Mouse (Mus musculus) heart, postnatal 4 days (tissue): ENCODE results near the gene Fam178b. TPM values are rescaled to one million over a fixed set of nuclear protein-coding genes. Genes with fewer than 3 reads are reported as not detected.
A peak's percentile ranks its signal among the peaks of the same experiment; 100 is the strongest.

Source experiments
- DNase-seq: peaks from one replicate; pipeline ENCODE4 v3.0.0; 2021
- total RNA-seq, 2 experiments: library from RNA; stranded (reverse); gene quantifications; 2 replicates each; pipeline ENCODE4 v1.2.3; 2021

Fam178b gene
- under 1 TPM; 0.54 to 0.79 TPM for total RNA-seq

DNA sequence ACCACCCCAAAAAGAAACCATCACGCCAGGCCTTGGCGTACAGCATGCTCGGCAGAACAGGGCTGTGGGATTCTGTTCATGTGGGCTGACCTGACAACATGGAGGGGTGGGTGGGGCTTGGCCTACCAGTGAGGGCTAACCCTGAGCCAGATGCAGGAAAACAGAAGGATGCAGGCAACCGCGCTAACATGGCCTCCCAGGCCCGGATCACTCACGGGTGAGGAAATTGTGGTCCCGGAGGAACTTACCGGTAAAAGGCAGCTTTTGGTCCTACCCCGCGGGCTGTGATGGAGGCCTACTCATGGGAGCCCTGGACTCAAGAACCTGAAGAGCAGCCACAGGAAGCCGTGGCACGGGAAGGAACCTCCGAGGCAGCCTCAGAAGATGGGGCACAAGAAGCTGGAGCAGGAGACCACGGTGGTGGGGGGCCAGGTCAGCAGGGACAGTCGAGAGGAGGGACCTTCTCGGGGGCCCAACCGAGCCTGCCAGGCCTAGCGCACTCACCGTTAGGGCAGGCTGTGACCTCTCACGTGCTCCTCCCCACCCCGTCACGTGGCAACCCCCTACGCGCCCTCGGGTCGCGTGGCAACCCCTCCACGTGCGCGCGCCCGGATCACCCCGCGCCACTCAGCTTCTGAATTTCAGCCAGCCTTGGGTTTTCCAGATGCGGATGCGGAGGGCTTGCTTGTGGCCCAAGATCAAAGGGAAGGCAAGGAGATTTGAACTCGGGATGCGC, at the start of gene Fam178b:
Gene Fam178b, minus strand, starts transcription at position 564 of the 736 bp plus-strand sequence.
- no peak for DNase-seq

DNA sequence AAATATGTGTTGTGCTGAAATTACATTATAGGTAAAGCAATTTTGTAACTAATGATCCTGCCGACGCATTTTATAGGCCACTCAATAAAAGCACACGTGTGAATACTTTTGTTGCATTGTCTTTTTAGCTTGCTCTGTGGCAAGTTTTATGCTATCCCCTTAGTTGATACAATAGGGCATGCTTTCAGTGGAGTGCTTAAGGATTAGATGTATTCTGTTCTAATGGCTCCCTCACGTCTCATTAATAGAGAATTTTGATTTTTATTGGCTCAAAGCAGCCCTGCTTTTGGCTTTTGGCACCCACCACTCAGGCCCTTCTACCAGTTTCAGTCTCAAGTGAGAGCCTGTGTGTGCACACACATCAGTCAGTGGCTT, 41.1 kb upstream of the Fam178b start:
- no peak for DNase-seq

DNA sequence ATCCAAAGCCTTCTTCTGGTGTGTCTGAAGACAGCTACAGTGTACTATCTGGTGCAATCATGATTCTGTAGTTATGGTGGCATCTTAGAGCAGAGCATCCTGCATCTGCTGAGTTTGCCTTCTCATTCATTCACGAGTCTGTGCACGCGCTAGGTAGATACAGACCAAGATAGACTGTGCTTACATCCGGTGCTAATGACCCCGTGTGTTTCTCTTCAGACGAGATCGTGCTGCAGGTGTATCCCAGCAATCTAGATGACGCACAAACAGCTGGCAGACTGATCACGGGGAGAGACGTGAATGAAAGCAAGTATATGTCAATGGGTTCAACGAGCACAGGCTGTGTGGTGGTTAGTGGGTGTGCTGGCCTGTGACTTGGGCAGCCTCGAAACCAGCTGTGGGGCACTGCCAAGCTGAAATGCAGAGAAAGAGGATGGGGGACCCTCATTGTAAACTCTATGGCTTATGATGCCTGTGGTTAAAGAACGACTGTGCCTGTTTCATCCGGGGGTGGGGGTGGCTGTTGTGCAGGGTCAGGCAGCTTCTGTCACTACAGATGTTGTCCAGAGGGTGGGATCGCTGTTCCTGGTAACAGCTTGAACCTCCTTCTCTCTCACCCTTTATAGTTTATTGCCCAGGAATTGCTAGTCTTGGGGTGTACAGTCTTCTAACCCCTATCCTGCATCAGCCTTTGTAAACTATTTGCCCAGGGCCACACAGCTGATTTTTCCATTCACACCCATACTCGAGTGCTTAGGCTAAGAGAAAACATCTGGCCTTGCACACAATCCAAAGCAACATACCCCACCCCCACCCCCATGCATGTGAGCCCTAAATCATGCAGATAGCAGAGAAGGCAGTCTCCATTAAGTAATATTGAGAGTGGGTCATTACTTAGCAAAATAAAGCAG, 40.4 kb upstream of the Fam178b start:
- no peak for DNase-seq

DNA sequence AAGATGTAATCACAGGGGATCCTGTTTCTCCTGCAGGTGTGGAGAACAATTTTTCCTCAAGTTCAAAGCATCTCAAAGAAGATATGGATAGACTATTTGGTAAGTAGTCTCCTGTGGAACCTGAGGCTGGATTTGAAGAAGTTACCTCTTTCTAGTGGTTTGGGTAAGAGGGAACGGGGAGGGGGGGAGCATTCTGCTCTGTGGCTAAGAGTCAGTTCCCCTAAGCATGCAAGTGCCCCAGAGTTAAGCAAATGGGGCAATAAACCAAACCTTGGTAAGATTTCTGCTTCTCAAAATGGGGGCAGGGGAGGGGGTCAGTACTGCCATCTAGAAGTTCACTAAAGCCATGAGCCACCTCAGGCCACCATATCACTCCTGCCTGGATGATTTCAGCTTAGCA, 35.8 kb upstream of the Fam178b start:
- DNase-seq, result no peak

DNA sequence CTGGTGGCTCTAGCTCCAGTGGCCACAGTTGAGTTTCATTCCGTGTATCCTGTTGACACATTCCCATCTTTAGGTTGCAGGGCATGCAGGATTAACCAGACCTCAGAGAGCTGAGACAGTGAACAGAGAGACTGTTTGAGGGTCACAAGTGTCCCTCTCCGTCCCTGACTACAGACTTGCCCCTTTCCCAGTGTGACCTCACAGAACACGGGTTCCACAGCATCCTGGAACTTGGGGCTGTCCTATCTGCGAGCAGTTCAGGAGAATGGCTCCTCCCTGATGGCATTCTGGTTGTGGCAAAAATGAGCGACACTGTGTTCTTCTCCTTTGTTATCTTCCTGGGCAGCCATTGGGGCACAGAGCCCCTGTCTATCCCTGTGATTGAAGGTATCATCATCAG, 31.3 kb upstream of the Fam178b start, which contains the start of gene Actr1b:
Gene Actr1b, minus strand, starts transcription at position 112 of the 400 bp plus-strand sequence.
- no peak for DNase-seq

DNA sequence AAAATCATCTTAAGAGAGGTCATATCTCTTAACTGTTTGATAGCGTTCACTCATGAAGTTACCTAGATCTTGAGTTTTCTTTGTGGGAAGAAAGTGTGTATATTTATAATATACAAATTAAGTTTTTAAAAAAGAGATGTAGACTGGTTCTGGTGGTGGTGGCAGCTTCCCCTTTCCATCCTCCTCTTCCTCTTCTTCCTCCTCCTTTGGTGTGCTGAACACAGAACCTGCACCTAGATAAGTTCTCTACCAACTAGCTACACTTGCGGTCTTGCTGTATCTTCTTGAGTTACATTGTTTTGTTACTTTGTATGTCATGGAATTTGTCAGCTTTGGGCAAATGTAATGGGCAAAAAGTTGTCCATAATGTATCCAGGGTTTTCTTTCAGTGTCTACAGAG, 28.1 kb upstream of the Fam178b start:
- DNase-seq, result no peak

DNA sequence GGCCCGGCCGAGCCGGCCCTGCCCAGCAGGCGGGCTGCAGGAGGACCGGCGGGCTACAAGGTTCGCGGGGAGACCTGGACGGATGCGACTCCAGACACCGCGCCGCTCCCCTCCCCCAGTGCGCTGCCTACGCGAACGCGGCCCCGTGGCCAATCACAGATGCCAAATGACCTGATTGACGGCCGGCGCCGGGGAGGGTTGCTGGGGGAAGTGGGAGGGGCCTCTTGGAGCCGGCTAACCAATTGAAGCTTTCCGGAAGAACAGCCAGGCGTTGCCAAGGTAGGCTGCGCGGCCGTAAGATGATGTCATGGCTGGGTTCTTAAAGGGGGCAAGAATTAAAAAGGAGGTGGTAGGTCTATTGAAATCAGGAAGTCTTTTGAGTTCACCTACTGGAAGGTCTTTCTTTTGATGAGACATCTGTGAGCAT, 26.9 kb upstream of the Fam178b start, which contains the start of gene 4933424G06Rik:
Gene 4933424G06Rik, plus strand, starts transcription at position 296 of the 427 bp plus-strand sequence.
- peak; percentile 98 for DNase-seq

DNA sequence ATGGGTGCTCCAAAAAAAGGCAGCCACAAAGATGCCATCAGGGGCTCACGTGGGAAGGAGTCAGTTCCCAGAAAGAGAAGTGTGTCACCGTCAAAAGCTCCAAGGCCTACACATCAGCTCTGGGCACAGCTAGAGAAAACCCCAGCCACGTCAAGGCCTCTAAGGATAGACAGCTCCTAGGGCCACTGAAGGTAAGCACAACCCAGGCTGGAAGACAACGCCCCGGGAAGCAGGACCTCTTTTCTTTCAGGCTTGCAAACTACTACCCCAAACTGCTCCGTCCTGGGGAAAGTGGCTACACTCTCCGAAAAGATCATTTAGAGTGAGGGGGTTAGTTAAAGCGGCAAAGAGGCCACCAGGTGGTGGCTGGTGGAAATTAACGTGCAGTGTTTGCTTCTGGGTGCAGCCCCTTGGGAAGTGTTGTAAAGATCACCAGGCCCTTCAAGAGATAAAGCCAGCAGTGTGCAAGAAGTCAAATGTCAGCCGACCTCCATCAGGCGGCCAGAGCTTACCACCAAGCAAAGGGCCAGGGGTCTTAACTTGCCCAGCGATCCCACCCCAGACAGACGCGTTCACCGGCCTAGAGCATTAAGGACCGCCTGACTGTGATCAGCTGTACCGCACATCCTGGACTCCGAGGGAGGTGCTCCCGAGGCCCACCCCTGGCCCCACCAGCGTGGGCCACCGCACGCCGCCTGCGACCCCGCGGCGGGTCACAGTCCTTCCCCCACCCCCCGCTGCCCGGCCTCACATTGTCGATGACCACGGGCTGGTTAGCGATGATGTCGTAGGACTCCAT, 26.3 kb upstream of the Fam178b start:
- DNase-seq, result peak; percentile 35

DNA sequence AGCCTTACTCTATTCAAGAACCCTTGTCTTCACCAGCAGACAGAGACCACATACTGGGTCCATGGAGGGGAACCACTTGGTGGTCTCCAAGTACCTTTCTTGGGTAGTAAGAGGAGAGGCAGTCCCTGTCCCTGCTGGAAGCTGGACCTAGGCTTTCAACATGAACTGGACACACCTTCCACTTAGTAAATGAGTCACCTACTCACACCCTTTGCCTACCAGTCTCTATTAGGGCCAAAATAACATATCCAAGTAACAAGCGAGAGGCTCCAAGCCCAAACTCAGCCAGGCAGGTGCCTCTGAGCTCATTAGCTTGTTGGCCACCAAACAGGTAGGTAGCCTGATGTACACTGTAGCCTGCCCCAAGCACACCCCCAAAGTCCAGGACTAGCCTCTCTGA, 25.6 kb upstream of the Fam178b start:
- no peak for DNase-seq

DNA sequence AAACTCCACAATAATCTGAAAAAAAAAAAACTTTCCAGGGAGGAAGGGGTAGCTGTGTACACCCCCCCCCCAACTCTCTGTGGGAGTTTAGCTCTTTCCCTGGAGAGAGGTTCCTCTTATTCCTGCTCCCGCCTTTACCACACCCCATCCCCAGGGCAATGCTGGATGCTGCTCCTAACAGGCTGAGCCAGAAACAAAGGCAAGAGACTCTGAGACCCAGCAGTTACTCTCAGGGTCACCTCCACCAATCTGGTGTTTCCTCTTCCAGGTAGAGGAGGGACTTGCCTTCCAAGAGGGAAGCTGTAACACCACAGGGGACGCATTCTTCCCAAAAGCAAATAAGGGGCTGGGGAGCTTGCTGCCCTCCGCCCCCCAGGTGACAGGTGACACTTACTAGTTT, 24.8 kb upstream of the Fam178b start:
- DNase-seq, result no peak

DNA sequence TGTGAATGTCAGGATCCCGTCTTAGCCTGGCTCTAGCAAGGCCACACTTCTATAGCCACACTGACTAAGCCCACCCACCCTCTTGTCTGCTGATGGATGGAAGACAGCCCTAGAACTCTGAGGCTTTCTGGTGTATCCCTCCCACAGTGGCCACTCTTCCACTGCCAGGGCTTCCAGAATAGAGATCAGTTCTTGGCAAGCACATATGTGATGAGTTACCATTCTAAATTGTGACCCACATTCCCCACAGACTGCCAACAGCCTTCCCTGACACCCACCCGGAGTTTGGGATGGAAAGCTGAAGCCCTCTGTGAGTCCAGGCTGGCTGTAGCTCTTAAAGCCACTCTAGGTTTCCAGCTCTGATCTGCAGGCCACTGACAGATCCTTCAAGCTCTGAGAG, 24.2 kb upstream of the Fam178b start:
- no peak for DNase-seq

DNA sequence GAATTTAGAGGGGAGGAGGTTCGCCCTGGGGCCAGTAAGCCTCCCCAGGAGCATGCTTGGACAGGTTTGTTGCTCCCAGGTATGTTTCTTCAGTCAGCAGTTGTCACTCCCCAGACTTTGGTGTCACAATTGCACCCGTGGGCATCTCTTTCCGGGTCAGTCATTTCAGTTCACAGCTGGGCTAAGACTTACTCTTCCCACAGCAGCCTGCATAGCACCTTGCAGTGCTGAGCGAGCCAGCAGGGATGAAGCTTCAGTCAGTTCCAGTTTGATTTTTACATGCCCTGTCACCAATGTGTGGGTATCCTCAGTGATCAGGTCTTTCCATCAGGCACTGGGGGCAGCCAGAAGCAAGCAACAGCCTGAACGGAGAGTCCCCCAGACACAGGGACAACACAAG, 14.0 kb upstream of the Fam178b start:
- no peak for DNase-seq

DNA sequence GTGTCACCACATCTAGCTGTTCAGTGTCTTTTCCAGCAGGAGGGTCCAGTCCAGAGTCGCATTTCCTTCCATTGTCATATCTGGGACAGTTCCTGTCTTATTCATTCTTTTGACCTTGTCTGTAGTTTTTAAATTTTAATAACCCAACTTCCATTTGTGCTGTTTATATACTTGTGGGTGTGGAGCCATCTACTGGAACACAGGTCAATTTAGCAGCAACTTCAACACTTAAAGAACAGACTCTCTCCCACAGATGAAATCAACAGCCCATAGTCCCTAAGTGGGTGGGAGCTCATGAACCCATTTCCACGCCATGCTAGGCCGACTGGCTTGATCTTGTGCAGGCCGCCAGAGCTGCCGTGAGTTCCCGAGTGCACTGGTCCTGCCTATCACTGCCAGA, 13.4 kb upstream of the Fam178b start:
- no peak for DNase-seq

DNA sequence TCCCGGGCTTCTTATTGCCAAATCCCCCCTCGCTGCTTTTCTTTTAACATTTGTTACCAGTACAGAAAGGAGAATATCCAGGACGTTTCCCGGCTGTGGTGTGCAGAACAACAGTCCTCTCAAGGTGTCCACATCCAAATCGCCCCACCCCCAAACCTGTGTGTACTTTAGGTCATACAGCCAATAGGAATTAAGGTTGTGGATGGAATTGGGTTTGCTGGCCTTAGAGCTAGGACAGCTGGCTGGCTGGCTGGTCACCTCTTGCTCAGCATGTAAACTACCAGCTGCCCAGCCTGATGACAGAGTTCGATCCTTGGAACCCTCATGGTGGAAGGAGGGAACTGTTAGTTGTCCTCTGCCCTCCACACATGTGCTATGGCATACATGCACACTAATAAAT, 11.9 kb upstream of the Fam178b start:
- DNase-seq, result no peak

DNA sequence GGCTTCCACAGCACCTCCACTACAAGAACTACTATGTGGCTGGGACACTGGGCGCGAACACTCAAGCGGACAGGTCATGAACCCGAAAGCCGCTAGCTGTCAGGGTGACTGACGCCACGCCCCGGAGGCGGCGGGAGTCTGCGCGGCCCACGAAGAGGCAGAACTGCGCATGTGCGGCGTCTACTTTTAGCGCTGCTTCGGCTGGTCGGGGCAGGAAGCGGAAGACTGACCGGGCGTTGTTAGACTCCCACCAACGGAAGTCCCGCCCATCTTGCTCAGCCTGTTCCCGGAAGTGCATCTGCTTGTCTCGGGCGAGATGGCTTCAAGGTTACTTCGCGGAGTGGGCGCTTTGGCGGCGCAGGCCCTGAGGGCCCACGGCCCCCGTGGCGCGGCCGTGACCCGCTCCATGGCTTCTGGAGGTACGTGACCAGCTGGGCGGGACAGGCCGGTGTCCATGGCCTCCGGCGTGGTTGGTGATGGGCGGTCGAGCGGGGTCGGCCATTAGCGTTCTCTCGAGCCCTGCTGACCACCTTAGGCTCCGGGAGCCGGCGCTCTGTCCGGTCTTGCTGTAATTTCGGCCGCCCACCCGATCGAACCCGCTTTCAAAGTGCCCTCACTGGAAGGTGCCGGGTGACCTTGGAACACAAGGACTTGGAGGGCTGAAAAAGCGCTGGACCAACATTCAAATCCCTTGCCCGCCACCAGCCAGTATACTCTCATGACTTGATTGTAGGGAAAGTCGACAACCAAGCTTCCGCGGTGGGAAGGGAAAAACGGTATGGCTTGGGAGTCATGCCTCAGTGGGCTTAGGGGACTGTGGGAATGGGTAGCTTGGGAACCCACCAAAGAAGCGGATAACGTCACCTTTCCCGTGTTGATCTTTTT, 8.5 kb upstream of the Fam178b start, which contains the start of gene Cox5b:
Gene Cox5b, plus strand, starts transcription at position 179 of the 885 bp plus-strand sequence.
- peak; percentile 98 for DNase-seq

DNA sequence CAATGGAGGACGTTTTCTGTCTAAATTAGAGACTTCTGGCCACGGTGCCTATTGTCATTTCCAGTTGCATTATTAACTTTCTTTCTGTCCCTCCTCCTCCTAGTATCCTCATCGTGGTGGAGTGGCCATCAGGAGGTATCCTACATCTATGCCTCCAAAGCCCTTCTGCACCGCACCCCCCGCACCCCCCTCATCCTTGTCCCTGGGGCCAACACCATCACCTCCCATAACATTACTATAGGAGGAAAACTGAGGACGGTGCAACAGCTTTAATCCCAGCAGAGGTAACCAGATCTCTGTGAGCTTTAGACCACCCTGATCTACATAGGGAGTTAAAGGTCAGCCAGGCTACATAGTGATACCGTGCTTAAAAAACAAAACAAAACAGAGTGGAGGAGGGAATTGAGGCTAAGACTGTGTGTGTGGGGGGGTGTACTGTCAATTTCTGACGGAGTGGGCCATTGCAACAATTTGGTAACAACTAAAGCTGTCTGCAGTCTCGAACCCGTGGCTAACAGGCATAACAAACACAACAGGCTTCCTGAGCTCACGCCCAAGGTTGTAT, 7.8 kb upstream of the Fam178b start:
- DNase-seq, result no peak

DNA sequence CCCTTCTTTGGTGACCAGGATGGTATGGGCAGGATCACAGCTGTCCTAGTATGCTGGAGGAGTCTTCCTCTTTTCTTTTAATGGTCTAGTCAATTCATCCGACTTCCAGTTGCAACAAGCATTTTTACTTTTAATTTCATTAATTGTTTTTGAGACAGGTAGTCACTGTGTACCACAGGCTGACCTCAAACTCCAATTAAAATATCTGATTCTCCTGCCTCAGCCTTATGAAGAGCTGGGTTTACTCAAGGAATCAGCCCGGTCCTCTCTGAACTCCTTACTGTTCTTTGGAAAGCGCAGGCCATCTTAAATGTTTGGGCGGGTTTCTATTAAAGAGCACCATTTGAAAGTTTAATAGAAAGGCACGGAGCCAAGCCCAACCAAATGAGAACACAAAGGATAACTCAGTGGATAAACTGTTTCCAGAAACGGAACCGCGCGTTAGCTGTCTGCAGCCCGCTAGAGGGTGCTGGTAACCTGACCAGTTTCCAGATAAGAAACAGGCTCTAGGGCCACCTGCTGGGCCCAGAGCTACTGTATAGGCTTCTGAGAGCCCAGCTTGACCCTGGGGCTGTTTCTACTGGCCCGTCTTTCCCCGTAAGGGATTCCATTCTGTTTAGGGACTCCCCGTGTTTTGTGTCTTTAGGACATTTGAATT, 956 bp upstream of the Fam178b start:
- DNase-seq, result peak; percentile 85

DNA sequence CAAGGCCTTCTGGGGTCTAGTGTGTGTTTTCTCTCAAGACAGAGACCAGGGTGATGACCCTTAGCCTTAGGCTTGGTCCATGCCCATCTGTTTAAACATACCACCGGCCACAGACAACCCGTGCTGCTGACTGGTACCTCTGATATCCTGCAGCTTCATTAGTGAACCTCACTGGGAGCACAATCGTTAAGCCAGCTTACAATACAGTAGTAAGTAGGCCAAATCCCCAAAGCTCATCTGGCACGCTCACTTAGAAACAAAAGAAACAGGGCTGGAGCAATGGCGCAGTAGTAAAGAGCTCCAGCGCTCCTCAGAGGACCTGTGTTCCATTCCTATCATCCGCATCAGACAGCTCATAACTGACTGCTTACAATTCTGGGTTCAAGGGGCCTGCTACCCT, 2.1 kb downstream of the Fam178b start:
- no peak for DNase-seq

DNA sequence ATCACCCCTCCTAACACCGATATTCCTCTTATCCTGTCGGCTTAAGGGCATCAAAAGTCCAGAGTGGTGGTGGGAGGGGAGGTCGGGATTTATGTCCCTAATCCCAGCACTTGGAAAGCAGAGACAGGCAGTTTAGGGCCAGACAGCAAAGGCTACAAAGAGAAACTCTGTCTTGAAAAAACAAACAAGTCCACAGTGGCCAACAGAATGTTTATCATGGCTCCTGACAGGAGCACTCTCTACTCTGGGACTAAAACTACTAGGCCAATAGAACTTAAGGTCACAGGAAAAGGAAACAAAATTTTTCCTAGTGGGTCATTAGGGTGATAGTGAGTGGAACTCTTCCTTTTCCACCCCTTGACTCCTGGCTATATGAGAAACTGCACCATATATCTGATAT, 8.0 kb downstream of the Fam178b start:
- DNase-seq, result no peak

DNA sequence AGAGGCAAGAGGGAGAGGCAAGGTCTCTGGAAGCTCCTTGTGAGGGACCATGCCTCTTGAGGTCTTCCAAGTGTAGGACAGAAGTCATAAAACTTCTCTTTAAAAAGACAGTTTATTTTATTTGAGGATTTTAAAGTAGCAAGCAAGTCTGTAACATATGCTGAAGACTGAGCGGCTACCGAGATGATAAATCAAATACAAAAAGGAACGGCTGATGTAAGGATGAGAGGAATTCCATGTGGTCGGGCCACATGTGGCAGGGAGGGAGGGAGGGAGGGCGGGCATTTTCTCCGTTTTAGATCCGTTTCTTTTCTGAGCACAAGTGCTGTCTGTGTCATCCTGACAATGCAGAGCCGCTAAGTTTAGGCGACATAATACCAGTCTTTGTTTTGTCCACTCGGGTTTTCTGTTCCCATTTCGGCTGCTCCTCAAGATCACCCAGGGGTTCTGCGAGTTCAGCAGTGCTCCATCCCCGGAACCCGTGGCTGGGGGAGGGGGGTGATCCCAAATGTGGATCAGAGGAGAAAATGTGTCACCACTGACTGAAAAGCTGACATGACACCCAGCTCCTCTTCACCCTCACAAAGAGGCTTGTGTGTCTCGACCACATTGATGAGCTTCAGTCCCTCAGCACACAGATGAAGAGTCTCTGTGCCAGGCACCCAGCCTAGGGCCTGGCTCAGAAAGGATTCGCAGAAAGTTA, 10.2 kb downstream of the Fam178b start:
- DNase-seq, result no peak
